Mouse (Mus musculus) MEL (cell line): ENCODE measurements around the gene Hic1. TPM values are rescaled to one million over a fixed set of nuclear protein-coding genes. Genes with fewer than 3 reads are reported as not detected.

ENCODE experiments used
- DNase-seq: peaks from one replicate; pipeline ENCODE4 v3.0.0; 2011; ENCODE audit warnings: low read depth, low spot score
- H3K27ac ChIP-seq: 2 replicates; pipeline ENCODE4 v1.5.1; 2012; ENCODE audit warnings: low read depth, mild to moderate bottlenecking, control low read depth, low read length, moderate library complexity; ENCODE audit not compliant: control insufficient read depth
- H3K27me3 ChIP-seq, 2 experiments: fragments of 150-350 bp in 1 of 2; sonication (generic) in 1 of 2; 2 replicates each; pipeline ENCODE4 v1.6.1; 2012; ENCODE audit warnings: low read length in 2 of 2, mild to moderate bottlenecking in 2 of 2, improper control_type of control experiment in 1 of 2, moderate library complexity in 1 of 2; ENCODE audit not compliant: insufficient read depth in 2 of 2, control insufficient read depth in 1 of 2
- H3K36me3 ChIP-seq, 2 experiments: 2 replicates each; pipeline ENCODE4 v1.6.1; 2012 to 2014; ENCODE audit warnings: low read length in 2 of 2, improper control_type of control experiment in 1 of 2, inconsistent platforms in 1 of 2, mild to moderate bottlenecking in 1 of 2; ENCODE audit not compliant: insufficient read depth in 2 of 2, control insufficient read depth in 1 of 2
- H3K4me1 ChIP-seq, 2 experiments: fragments of 150-350 bp in 1 of 2; sonication (generic) in 1 of 2; 2 replicates each; pipeline ENCODE4 v1.6.1; 2012; ENCODE audit warnings: low read length in 2 of 2, improper control_type of control experiment in 1 of 2, mild to moderate bottlenecking in 1 of 2; ENCODE audit not compliant: insufficient read depth in 2 of 2, control insufficient read depth in 1 of 2
- H3K4me3 ChIP-seq, 2 experiments: fragments of 150-350 bp in 1 of 2; sonication (generic) in 1 of 2; 2 replicates each; pipeline ENCODE4 v1.5.1; 2012; ENCODE audit warnings: low read depth in 2 of 2, low read length in 2 of 2, mild to moderate bottlenecking in 2 of 2, moderate library complexity in 2 of 2, control low read depth in 1 of 2, improper control_type of control experiment in 1 of 2; ENCODE audit not compliant: control insufficient read depth in 1 of 2, insufficient read depth in 1 of 2
- H3K79me2 ChIP-seq: 2 replicates; pipeline ENCODE4 v1.6.1; 2012; ENCODE audit warnings: mild to moderate bottlenecking, low read length, moderate library complexity; ENCODE audit not compliant: control insufficient read depth, poor library complexity, insufficient read depth
- H3K9ac ChIP-seq: 2 replicates; pipeline ENCODE4 v1.6.1; 2012; ENCODE audit warnings: low read depth, mild to moderate bottlenecking, control low read depth, low read length, moderate library complexity; ENCODE audit not compliant: control insufficient read depth, poor library complexity, severe bottlenecking
- H3K9me3 ChIP-seq: fragments of 150-350 bp; sonication (generic); replicated peaks from 2 replicates; pipeline ENCODE4 v1.6.1; 2012; ENCODE audit warnings: mild to moderate bottlenecking, low read length, improper control_type of control experiment, moderate library complexity; ENCODE audit not compliant: insufficient read depth
- BHLHE40 ChIP-seq: IDR thresholded peaks from 2 replicates; pipeline ENCODE4 v1.6.1; 2012; ENCODE audit warnings: low read depth, mild to moderate bottlenecking, inconsistent platforms, low read length, improper control_type of control experiment, borderline replicate concordance
- CHD1 ChIP-seq: IDR thresholded peaks from 2 replicates; pipeline ENCODE4 v1.6.1; 2012; ENCODE audit warnings: low read depth, mild to moderate bottlenecking, inconsistent platforms, low read length, improper control_type of control experiment
- CHD2 ChIP-seq: IDR thresholded peaks from 2 replicates; pipeline ENCODE4 v1.6.1; 2011; ENCODE audit warnings: low read length, improper control_type of control experiment
- CTCF ChIP-seq, 3 experiments: IDR thresholded peaks in 2 of 3; conservative IDR thresholded peaks in 1 of 3; 2 replicates each; pipeline ENCODE4 v1.5.1; 2011 to 2012; ENCODE audit warnings: low read length in 3 of 3, low read depth in 2 of 3, mild to moderate bottlenecking in 2 of 3, improper control_type of control experiment in 1 of 3, inconsistent platforms in 1 of 3, mixed read lengths in 1 of 3, moderate library complexity in 1 of 3; ENCODE audit not compliant: control insufficient read depth in 1 of 3, insufficient read depth in 1 of 3, poor library complexity in 1 of 3, severe bottlenecking in 1 of 3
- E2F4 ChIP-seq: IDR thresholded peaks from 2 replicates; pipeline ENCODE4 v1.6.1; 2011; ENCODE audit warnings: low read depth, low read length, improper control_type of control experiment, borderline replicate concordance
- EP300 ChIP-seq, 2 experiments: IDR thresholded peaks; 2 replicates each; pipeline ENCODE4 v1.6.1; 2011; ENCODE audit warnings: improper control_type of control experiment in 2 of 2, low read length in 2 of 2, low read depth in 1 of 2, mild to moderate bottlenecking in 1 of 2
- GATA1 ChIP-seq: IDR thresholded peaks from 2 replicates; pipeline ENCODE4 v1.6.1; 2011; ENCODE audit warnings: low read depth, low read length, improper control_type of control experiment
- HCFC1 ChIP-seq: IDR thresholded peaks from 2 replicates; pipeline ENCODE4 v1.6.1; 2012; ENCODE audit warnings: low read depth, mild to moderate bottlenecking, inconsistent platforms, low read length, improper control_type of control experiment, moderate library complexity
- KAT2A ChIP-seq: conservative IDR thresholded peaks from 2 replicates; pipeline ENCODE4 v1.6.1; 2012; ENCODE audit warnings: low read depth, low read length, improper control_type of control experiment, inconsistent platforms
- MAFK ChIP-seq: IDR thresholded peaks from 2 replicates; pipeline ENCODE4 v1.6.1; 2011; ENCODE audit warnings: low read depth, mild to moderate bottlenecking, low read length, improper control_type of control experiment, borderline replicate concordance
- MAX ChIP-seq: IDR thresholded peaks from 2 replicates; pipeline ENCODE4 v1.6.1; 2011; ENCODE audit warnings: low read length, improper control_type of control experiment
- MAZ ChIP-seq: IDR thresholded peaks from 2 replicates; pipeline ENCODE4 v1.6.1; 2012; ENCODE audit warnings: low read depth, mild to moderate bottlenecking, inconsistent platforms, low read length, improper control_type of control experiment
- MEF2A ChIP-seq: IDR thresholded peaks from 2 replicates; pipeline ENCODE4 v1.6.1; 2014; ENCODE audit warnings: low read depth, mild to moderate bottlenecking, inconsistent platforms, low read length, improper control_type of control experiment; ENCODE audit not compliant: poor library complexity, insufficient replicate concordance, severe bottlenecking; ENCODE audit errors: extremely low read depth
- MXI1 ChIP-seq: IDR thresholded peaks from 2 replicates; pipeline ENCODE4 v1.6.1; 2011; ENCODE audit warnings: mild to moderate bottlenecking, low read depth, low read length, improper control_type of control experiment
- MYB ChIP-seq: IDR thresholded peaks from 2 replicates; pipeline ENCODE4 v1.6.1; 2011; ENCODE audit warnings: mild to moderate bottlenecking, low read depth, low read length, improper control_type of control experiment
- MYC ChIP-seq: IDR thresholded peaks from 2 replicates; pipeline ENCODE4 v1.6.1; 2011; ENCODE audit warnings: low read depth, mild to moderate bottlenecking, low read length, improper control_type of control experiment, moderate library complexity
- NELFE ChIP-seq: IDR thresholded peaks from 2 replicates; pipeline ENCODE4 v1.6.1; 2011; ENCODE audit warnings: low read depth, low read length, improper control_type of control experiment
- NRF1 ChIP-seq: IDR thresholded peaks from 2 replicates; pipeline ENCODE4 v1.6.1; 2014; ENCODE audit warnings: low read depth, mild to moderate bottlenecking, inconsistent platforms, low read length, improper control_type of control experiment, moderate library complexity; ENCODE audit not compliant: poor library complexity, insufficient read depth, severe bottlenecking
- POLR2A ChIP-seq, 2 experiments: IDR thresholded peaks; 2 replicates each; pipeline ENCODE4 v1.6.1; 2011 to 2012; ENCODE audit warnings: low read length in 2 of 2, mild to moderate bottlenecking in 2 of 2, control low read depth in 1 of 2, improper control_type of control experiment in 1 of 2, low read depth in 1 of 2, moderate library complexity in 1 of 2; ENCODE audit not compliant: control insufficient read depth in 1 of 2, insufficient read depth in 1 of 2, poor library complexity in 1 of 2
- POLR2AphosphoS2 ChIP-seq: IDR thresholded peaks from 2 replicates; pipeline ENCODE4 v1.6.1; 2011; ENCODE audit warnings: low read length, improper control_type of control experiment
- POLR2AphosphoS5 ChIP-seq: IDR thresholded peaks from 2 replicates; pipeline ENCODE4 v1.6.1; 2012; ENCODE audit warnings: low read depth, borderline replicate concordance, mild to moderate bottlenecking, inconsistent platforms, low read length, moderate library complexity, mixed read lengths
- RAD21 ChIP-seq: IDR thresholded peaks from 2 replicates; pipeline ENCODE4 v1.6.1; 2011; ENCODE audit warnings: mild to moderate bottlenecking, low read depth, low read length, improper control_type of control experiment
- SIN3A ChIP-seq: IDR thresholded peaks from 2 replicates; pipeline ENCODE4 v1.6.1; 2012; ENCODE audit warnings: low read length, improper control_type of control experiment, inconsistent platforms
- SMC3 ChIP-seq: IDR thresholded peaks from 2 replicates; pipeline ENCODE4 v1.6.1; 2011; ENCODE audit warnings: low read depth, low read length, improper control_type of control experiment
- TAL1 ChIP-seq: IDR thresholded peaks from 2 replicates; pipeline ENCODE4 v1.6.1; 2012; ENCODE audit warnings: mild to moderate bottlenecking, inconsistent platforms, low read length, moderate library complexity, mixed read lengths
- TCF12 ChIP-seq: IDR thresholded peaks from 2 replicates; pipeline ENCODE4 v1.6.1; 2014; ENCODE audit warnings: low read depth, mild to moderate bottlenecking, inconsistent platforms, low read length, improper control_type of control experiment, moderate library complexity
- UBTF ChIP-seq: IDR thresholded peaks from 2 replicates; pipeline ENCODE4 v1.6.1; 2012; ENCODE audit warnings: low read depth, mild to moderate bottlenecking, inconsistent platforms, low read length, improper control_type of control experiment, moderate library complexity, borderline replicate concordance; ENCODE audit not compliant: insufficient read depth
- USF1 ChIP-seq: IDR thresholded peaks from 2 replicates; pipeline ENCODE4 v1.6.1; 2014; ENCODE audit warnings: low read depth, mild to moderate bottlenecking, inconsistent platforms, low read length, improper control_type of control experiment, moderate library complexity
- ZC3H11A ChIP-seq: IDR thresholded peaks from 2 replicates; pipeline ENCODE4 v1.6.1; 2012; ENCODE audit warnings: low read depth, mild to moderate bottlenecking, inconsistent platforms, low read length, improper control_type of control experiment
- ZNF384 ChIP-seq: IDR thresholded peaks from 2 replicates; pipeline ENCODE4 v1.6.1; 2012; ENCODE audit warnings: low read depth, mild to moderate bottlenecking, inconsistent platforms, low read length, improper control_type of control experiment
- polyA plus RNA-seq, 2 experiments: library from polyadenylated mRNA; stranded (reverse) in 1 of 2; unstranded in 1 of 2; fragments of >175 nt in 1 of 2; fragments of >200 nt in 1 of 2; gene quantifications; 2 replicates each; pipeline versions ENCODE4 v1.2.1 to v1.2.4; 2012; ENCODE audit warnings: low replicate concordance in 2 of 2, low read depth in 1 of 2; ENCODE audit not compliant: insufficient read length in 2 of 2, insufficient read depth in 1 of 2, missing spikeins in 1 of 2
- total RNA-seq: library from RNA; depleted of rRNA; stranded (reverse); fragments of 300-350 nt; gene quantifications from 2 replicates; pipeline ENCODE4 v1.2.3, GENCODE M21; 2012

Gene Hic1
- total and polyA plus RNA-seq, 3 experiments: 18.2 to 18.8 TPM; not detected in 1

DNA sequence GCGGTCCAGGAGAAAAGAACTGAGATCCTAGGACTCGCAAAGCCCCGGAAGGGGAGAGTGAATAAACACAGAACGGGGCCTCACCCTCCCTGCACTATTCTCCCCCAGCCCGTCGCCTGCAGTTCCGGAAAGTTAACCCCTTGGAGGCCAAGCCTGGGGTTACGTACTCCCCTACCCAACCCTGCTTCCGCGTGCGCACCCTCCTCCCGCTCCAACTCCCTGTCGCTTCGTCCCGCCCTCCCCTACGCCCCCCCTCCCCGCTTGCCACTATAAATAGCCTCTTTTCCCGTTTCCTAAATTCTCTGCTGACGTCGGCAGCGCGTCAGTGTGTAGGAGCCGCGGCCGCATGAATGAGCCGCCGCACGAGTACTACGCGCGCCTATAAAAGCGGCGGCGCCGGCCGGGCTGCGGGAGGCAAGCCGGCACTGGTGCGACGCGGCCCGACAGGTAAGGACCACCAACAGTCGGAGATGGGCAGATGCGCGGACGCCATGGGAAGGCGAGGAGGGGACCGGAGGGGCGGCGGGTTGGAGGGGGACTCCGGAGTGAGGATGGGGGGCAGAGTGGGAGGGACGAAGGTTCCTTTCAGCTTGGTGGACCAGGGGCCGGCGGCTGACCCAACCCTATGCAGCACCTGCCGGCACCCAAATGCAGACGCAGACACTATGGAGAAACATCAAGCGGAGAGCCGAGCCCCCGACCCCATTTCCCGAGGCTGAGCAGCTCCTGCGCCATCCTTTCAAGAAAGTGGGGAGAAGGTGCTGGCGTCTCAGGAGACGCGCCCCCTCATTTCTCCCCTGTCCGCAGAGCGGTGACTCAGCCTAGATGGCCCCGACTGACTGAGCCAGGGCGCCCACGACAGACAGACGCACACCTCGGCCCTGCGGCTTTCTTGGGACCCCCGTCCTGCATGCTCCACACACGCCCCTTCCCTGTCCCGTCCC lies 3.1 kb upstream of the Hic1 start (continued):
- no peak for TF ChIP-seq POLR2AphosphoS5
- TF ChIP-seq KAT2A: no peak
- peak; percentile 57 for TF ChIP-seq NELFE
- peak; percentile 56 for TF ChIP-seq MXI1
- TF ChIP-seq E2F4: no peak
- TF ChIP-seq BHLHE40: 0 out of 2 replicates have a peak, but pooled peaks have one; percentile 18
- TF ChIP-seq MAX: peak; percentile 57; the same call in 1 of the 2 replicates
- no peak for TF ChIP-seq MYC
- TF ChIP-seq MAZ: peak; percentile 90; the same call in 1 of the 2 replicates
- no peak for TF ChIP-seq TCF12
- no peak for TF ChIP-seq ZC3H11A
- peak; percentile 89 for TF ChIP-seq MEF2A
- 0 out of 4 replicates have a peak, but pooled peaks of 1 of the 2 experiments have one; percentile 33 for TF ChIP-seq EP300 (IDR thresholded peaks at IDR 0.05; ENCODE audit: low read depth in 1 of 2, low read length in 2 of 2)
- TF ChIP-seq UBTF: no peak
- TF ChIP-seq HCFC1: peak; percentile 63
- no peak for TF ChIP-seq SMC3
- no peak for TF ChIP-seq RAD21

DNA sequence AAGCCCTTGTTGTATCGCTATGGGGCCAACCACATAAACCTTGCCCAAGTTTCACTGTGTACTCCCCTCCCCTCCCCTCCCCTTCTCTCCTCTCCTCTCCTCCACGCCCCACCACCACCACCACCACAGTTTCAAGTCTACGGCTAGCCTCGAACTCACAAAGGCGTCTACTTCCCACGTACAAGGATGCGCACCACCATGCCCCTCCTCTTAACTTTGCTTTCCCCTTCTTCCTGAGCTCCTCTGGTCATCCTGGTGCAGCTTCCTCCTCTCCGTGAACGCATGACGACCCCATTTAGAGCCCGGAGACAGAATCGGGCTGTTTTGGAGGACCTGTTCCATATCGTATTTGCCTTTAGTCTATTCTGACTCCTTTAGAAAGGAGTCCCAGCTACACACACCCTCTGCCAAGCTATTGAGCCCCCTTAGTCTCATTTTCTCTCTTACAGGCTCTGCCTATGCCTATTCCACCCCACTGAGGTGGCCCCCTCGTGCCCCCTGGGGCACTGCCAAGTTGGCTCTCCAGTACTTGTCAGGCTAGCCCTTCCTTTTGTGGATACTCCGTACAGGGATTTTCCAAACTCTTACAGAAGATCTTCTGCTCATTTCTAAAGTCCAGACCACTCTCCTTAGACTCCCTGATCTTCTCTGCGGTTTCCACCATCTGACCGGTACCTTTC lies 2.0 kb upstream of the Hic1 start:
- H3K4me1 ChIP-seq: peaks cover 0 to 15% of the 10 kb centered on the region in 2 experiments; a peak in 3 of 4 replicates
- no peaks in the 10 kb centered on the region for H3K9me3 ChIP-seq
- peaks cover 0 to 8% of the 10 kb centered on the region in 2 experiments; a peak in 1 of 4 replicates for H3K36me3 ChIP-seq
- H3K9ac ChIP-seq: peak overlapping the region; percentile 85
- peaks cover 24% of the 10 kb centered on the region for H3K79me2 ChIP-seq
- H3K27me3 ChIP-seq: no peaks in the 10 kb centered on the region
- DNase-seq: peak; percentile 81
- peak overlapping the region; percentile 70 to 81 for H3K4me3 ChIP-seq
- peak overlapping the region; percentile 97 for H3K27ac ChIP-seq
- TF ChIP-seq BHLHE40 (no peak), SIN3A (peak; percentile 18; the same call in 1 of the 2 replicates), MYC (no peak), POLR2AphosphoS5 (no peak), POLR2AphosphoS2 (no peak), CTCF (IDR thresholded peaks at IDR 0.05 in 2 of 3, conservative IDR thresholded peaks at IDR 0.05 in 1 of 3; ENCODE audit: control insufficient read depth in 1 of 3, insufficient read depth in 1 of 3, low read depth in 2 of 3, low read length in 3 of 3, poor library complexity in 1 of 3, severe bottlenecking in 1 of 3) (no peak), CHD1 (0 out of 2 replicates have a peak, but pooled peaks have one; percentile 38), ZNF384 (no peak), POLR2A (IDR thresholded peaks at IDR 0.05; ENCODE audit: control insufficient read depth in 1 of 2, insufficient read depth in 1 of 2, low read depth in 1 of 2, low read length in 2 of 2, poor library complexity in 1 of 2) (no peak), MYB (no peak), UBTF (no peak), KAT2A (no peak), MAFK (no peak), NRF1 (no peak), CHD2 (no peak), TCF12 (no peak), NELFE (peak; percentile 37; the same call in 1 of the 2 replicates), TAL1 (no peak), E2F4 (peak; percentile 16; the same call in 1 of the 2 replicates), RAD21 (no peak), EP300 (IDR thresholded peaks at IDR 0.05; ENCODE audit: low read depth in 1 of 2, low read length in 2 of 2) (0 out of 4 replicates have a peak, but pooled peaks of 1 of the 2 experiments have one; percentile 14), HCFC1 (no peak), USF1 (no peak), SMC3 (no peak; the same call in 1 of the 2 replicates), GATA1 (no peak)
